Mouse (Mus musculus): ENCODE results near the gene Evc2. TPM values are rescaled to one million over a fixed set of nuclear protein-coding genes. Genes with fewer than 3 reads are reported as not detected.
A peak's percentile ranks its signal among the peaks of the same experiment; 100 is the strongest.

The Evc2 gene
- polyA plus RNA-seq, 1 experiment from 2014 or later = 0.63 TPM

GRCm38 (mm10) chr5:37447546-37447945, 109.2 kb downstream of the Evc2 start:
- H3K27ac ChIP-seq (ENCODE audit: low read depth) = no peak overlapping the region
- no peaks in the 10 kb centered on the region for H3K9me3 ChIP-seq (ENCODE audit: low read length)
- H3K4me3 ChIP-seq (ENCODE audit: low read depth, low read length) = no peak overlapping the region
- TF ChIP-seq CTCF (IDR thresholded peaks at IDR 0.05; ENCODE audit: low read depth) (no peak), EP300 (IDR thresholded peaks at IDR 0.05; ENCODE audit: low read depth) (no peak)
- ATAC-seq = no peak
- no peaks in the 10 kb centered on the region for H3K4me1 ChIP-seq (ENCODE audit: insufficient read depth)
- H3K9ac ChIP-seq (replicated peaks) = no peak overlapping the region
- no peaks in the 10 kb centered on the region for H3K27me3 ChIP-seq (ENCODE audit: insufficient read depth, low read length)
- no peaks in the 10 kb centered on the region for H3K36me3 ChIP-seq (replicated peaks; ENCODE audit: insufficient read depth, low read length)
- no peak for DNase-seq
- H3K4me2 ChIP-seq (ENCODE audit: low read depth, low read length) = no peak overlapping the region
- WGBS (ENCODE audit: insufficient replicate concordance) = 51% methylated on average over 3 of the region's 3 CpGs

- Histone ChIP-seq H3K9ac (replicated peaks) (no peak overlapping the region), H3K4me1 (ENCODE audit: insufficient read depth) (no peaks in the 10 kb centered on the region), H3K4me3 (ENCODE audit: low read depth, low read length) (no peak overlapping the region), H3K27me3 (ENCODE audit: insufficient read depth, low read length) (no peaks in the 10 kb centered on the region), H3K4me2 (ENCODE audit: low read depth, low read length) (no peak overlapping the region), H3K27ac (ENCODE audit: low read depth) (peak overlapping the region; percentile 66), H3K36me3 (replicated peaks; ENCODE audit: insufficient read depth, low read length) (no peaks in the 10 kb centered on the region), H3K9me3 (ENCODE audit: low read length) (no peaks in the 10 kb centered on the region)
- peak; percentile 59 for TF ChIP-seq EP300 (IDR thresholded peaks at IDR 0.05; ENCODE audit: low read depth)
- no peak for TF ChIP-seq CTCF (IDR thresholded peaks at IDR 0.05; ENCODE audit: low read depth)
- ATAC-seq = peak; percentile 71
- no peak for DNase-seq
- 60% methylated on average over 2 of the region's 2 CpGs for WGBS (ENCODE audit: insufficient replicate concordance)
Measured at GRCm38 (mm10) chr5:37456590-37456989, 118.3 kb downstream of the Evc2 start.

- 55% methylated on average over 5 of the region's 5 CpGs for WGBS (ENCODE audit: insufficient replicate concordance)
- Histone ChIP-seq H3K36me3 (replicated peaks; ENCODE audit: insufficient read depth, low read length) (no peaks in the 10 kb centered on the region), H3K9ac (replicated peaks) (no peak overlapping the region), H3K4me2 (ENCODE audit: low read depth, low read length) (no peak overlapping the region), H3K4me1 (ENCODE audit: insufficient read depth) (no peaks in the 10 kb centered on the region), H3K27me3 (ENCODE audit: insufficient read depth, low read length) (no peaks in the 10 kb centered on the region), H3K27ac (ENCODE audit: low read depth) (peak overlapping the region; percentile 66; the same call in 1 of the 2 replicates), H3K4me3 (ENCODE audit: low read depth, low read length) (no peak overlapping the region), H3K9me3 (ENCODE audit: low read length) (no peaks in the 10 kb centered on the region)
- ATAC-seq (peak; percentile 88), DNase-seq (no peak)
- TF ChIP-seq CTCF (IDR thresholded peaks at IDR 0.05; ENCODE audit: low read depth) (no peak), EP300 (IDR thresholded peaks at IDR 0.05; ENCODE audit: low read depth) (peak; percentile 48; the same call in 1 of the 2 replicates)
Measured at GRCm38 (mm10) chr5:37457191-37457590, 118.9 kb downstream of the Evc2 start.

GRCm38 (mm10) chr5:37457831-37458230, 119.5 kb downstream of the Evc2 start:
- H3K4me3 ChIP-seq (ENCODE audit: low read depth, low read length) = no peak overlapping the region
- H3K36me3 ChIP-seq (replicated peaks; ENCODE audit: insufficient read depth, low read length) = no peaks in the 10 kb centered on the region
- H3K9ac ChIP-seq (replicated peaks) = no peak overlapping the region
- H3K9me3 ChIP-seq (ENCODE audit: low read length) = no peaks in the 10 kb centered on the region
- no peak for DNase-seq
- H3K4me2 ChIP-seq (ENCODE audit: low read depth, low read length) = no peak overlapping the region
- peak; percentile 43; the same call in 1 of the 2 replicates for ATAC-seq
- TF ChIP-seq EP300 (IDR thresholded peaks at IDR 0.05; ENCODE audit: low read depth) (no peak), CTCF (IDR thresholded peaks at IDR 0.05; ENCODE audit: low read depth) (no peak)
- no peak overlapping the region for H3K27ac ChIP-seq (ENCODE audit: low read depth)
- WGBS (ENCODE audit: insufficient replicate concordance) = 64% methylated on average over 2 of the region's 2 CpGs
- H3K27me3 ChIP-seq (ENCODE audit: insufficient read depth, low read length) = no peaks in the 10 kb centered on the region
- no peaks in the 10 kb centered on the region for H3K4me1 ChIP-seq (ENCODE audit: insufficient read depth)

- Histone ChIP-seq H3K4me1 (ENCODE audit: insufficient read depth) (no peaks in the 10 kb centered on the region), H3K4me2 (ENCODE audit: low read depth, low read length) (no peak overlapping the region), H3K27me3 (ENCODE audit: insufficient read depth, low read length) (no peaks in the 10 kb centered on the region), H3K36me3 (replicated peaks; ENCODE audit: insufficient read depth, low read length) (no peaks in the 10 kb centered on the region), H3K27ac (ENCODE audit: low read depth) (no peak overlapping the region), H3K9me3 (ENCODE audit: low read length) (no peaks in the 10 kb centered on the region), H3K9ac (replicated peaks) (no peak overlapping the region), H3K4me3 (ENCODE audit: low read depth, low read length) (no peak overlapping the region)
- 51% methylated on average over 2 of the region's 2 CpGs for WGBS (ENCODE audit: insufficient replicate concordance)
- no peak for DNase-seq
- no peak for ATAC-seq
- no peak for TF ChIP-seq EP300 (IDR thresholded peaks at IDR 0.05; ENCODE audit: low read depth)
- TF ChIP-seq CTCF (IDR thresholded peaks at IDR 0.05; ENCODE audit: low read depth) = no peak
Measured at GRCm38 (mm10) chr5:37458236-37458635, 119.9 kb downstream of the Evc2 start.

GRCm38 (mm10) chr5:37465461-37465860, 127.2 kb downstream of the Evc2 start:
- Histone ChIP-seq H3K9me3 (ENCODE audit: low read length) (no peaks in the 10 kb centered on the region), H3K4me3 (ENCODE audit: low read depth, low read length) (no peak overlapping the region), H3K4me2 (ENCODE audit: low read depth, low read length) (no peak overlapping the region), H3K27ac (ENCODE audit: low read depth) (no peak overlapping the region), H3K9ac (replicated peaks) (no peak overlapping the region), H3K36me3 (replicated peaks; ENCODE audit: insufficient read depth, low read length) (no peaks in the 10 kb centered on the region), H3K4me1 (ENCODE audit: insufficient read depth) (no peaks in the 10 kb centered on the region), H3K27me3 (ENCODE audit: insufficient read depth, low read length) (no peaks in the 10 kb centered on the region)
- no peak for ATAC-seq
- 88% methylated on average over 10 of the region's 10 CpGs for WGBS (ENCODE audit: insufficient replicate concordance)
- DNase-seq = no peak
- TF ChIP-seq CTCF (IDR thresholded peaks at IDR 0.05; ENCODE audit: low read depth) = no peak
- TF ChIP-seq EP300 (IDR thresholded peaks at IDR 0.05; ENCODE audit: low read depth) = no peak

- WGBS (ENCODE audit: insufficient replicate concordance) = 46% methylated on average over 2 of the region's 2 CpGs
- no peak for DNase-seq
- no peaks in the 10 kb centered on the region for H3K36me3 ChIP-seq (replicated peaks; ENCODE audit: insufficient read depth, low read length)
- no peaks in the 10 kb centered on the region for H3K4me1 ChIP-seq (ENCODE audit: insufficient read depth)
- TF ChIP-seq EP300 (IDR thresholded peaks at IDR 0.05; ENCODE audit: low read depth) = no peak
- ATAC-seq = no peak
- H3K4me3 ChIP-seq (ENCODE audit: low read depth, low read length) = no peak overlapping the region
- no peaks in the 10 kb centered on the region for H3K27me3 ChIP-seq (ENCODE audit: insufficient read depth, low read length)
- H3K4me2 ChIP-seq (ENCODE audit: low read depth, low read length) = no peak overlapping the region
- no peaks in the 10 kb centered on the region for H3K9me3 ChIP-seq (ENCODE audit: low read length)
- no peak overlapping the region for H3K9ac ChIP-seq (replicated peaks)
- no peak overlapping the region for H3K27ac ChIP-seq (ENCODE audit: low read depth)
Measured at GRCm38 (mm10) chr5:37467646-37468045, 129.3 kb downstream of the Evc2 start.

Data from liver, postnatal 0 days (tissue).